Mouse (Mus musculus) E14TG2a.4 (cell line): ENCODE measurements at regions not wholly inside any gene's neighbourhood (a gene's known extent, or its start where the extent isn't known, plus 50 kb on each side); places are given as distances from the start of the nearest gene placed in this dataset.

ENCODE experiments used
- H3K27me3 ChIP-seq: 2 replicates; pipeline ENCODE4 v1.6.1; 2014; ENCODE audit warnings: low read length, control low read depth; ENCODE audit not compliant: insufficient read depth
- H3K36me3 ChIP-seq: 2 replicates; pipeline ENCODE4 v1.6.1; 2014; ENCODE audit warnings: low read length, control low read depth; ENCODE audit not compliant: insufficient read depth
- H3K4me1 ChIP-seq: replicated peaks from 2 replicates; pipeline ENCODE4 v1.6.1; 2014; ENCODE audit warnings: low read depth, low read length, control low read depth
- H3K4me3 ChIP-seq: replicated peaks from 2 replicates; pipeline ENCODE4 v1.5.1; 2014; ENCODE audit warnings: mild to moderate bottlenecking, low read length
- H3K9me3 ChIP-seq: 2 replicates; pipeline ENCODE4 v1.6.1; 2014; ENCODE audit warnings: low read length, control low read depth
- CTCF ChIP-seq: conservative IDR thresholded peaks from 2 replicates; pipeline ENCODE4 v1.5.1; 2014; ENCODE audit warnings: low read length
- NANOG ChIP-seq: IDR thresholded peaks from 2 replicates; pipeline ENCODE4 v1.6.1; 2014; ENCODE audit warnings: borderline replicate concordance, low read length, mixed read lengths
- POU5F1 ChIP-seq: IDR thresholded peaks from 2 replicates; pipeline ENCODE4 v1.6.1; 2014; ENCODE audit warnings: low read length, borderline replicate concordance

GRCm38 (mm10) chr1:183521569-183521968, 103.6 kb downstream of the Hhipl2 start:
- 0 out of 2 replicates have a peak, but pooled peaks cover 6% of the 10 kb centered on the region for H3K9me3 ChIP-seq
- no peak overlapping the region for H3K4me3 ChIP-seq
- H3K4me1 ChIP-seq, result no peaks in the 10 kb centered on the region
- H3K36me3 ChIP-seq, result no peaks in the 10 kb centered on the region
- H3K27me3 ChIP-seq, result no peaks in the 10 kb centered on the region
- TF ChIP-seq POU5F1 (no peak), CTCF (no peak), NANOG (no peak)

- no peaks in the 10 kb centered on the region for H3K9me3 ChIP-seq
- H3K4me1 ChIP-seq, result no peaks in the 10 kb centered on the region
- H3K36me3 ChIP-seq, result no peaks in the 10 kb centered on the region
- H3K27me3 ChIP-seq, result no peaks in the 10 kb centered on the region
- no peak overlapping the region for H3K4me3 ChIP-seq
- TF ChIP-seq POU5F1 (no peak), NANOG (no peak), CTCF (no peak)
Observed at GRCm38 (mm10) chr1:183533386-183533785, 115.4 kb downstream of the Hhipl2 start.

- H3K9me3 ChIP-seq, result peaks cover 35% of the 10 kb centered on the region
- no peaks in the 10 kb centered on the region; the same call in 1 of the 2 replicates for H3K27me3 ChIP-seq
- no peak for TF ChIP-seq CTCF
- TF ChIP-seq NANOG, result no peak
- TF ChIP-seq POU5F1, result no peak
- no peaks in the 10 kb centered on the region for H3K4me1 ChIP-seq
- no peak overlapping the region for H3K4me3 ChIP-seq
- H3K36me3 ChIP-seq, result no peaks in the 10 kb centered on the region
Observed at GRCm38 (mm10) chr1:183548752-183549387, 130.9 kb downstream of the Hhipl2 start.

GRCm38 (mm10) chr1:183552617-183553016, 134.6 kb downstream of the Hhipl2 start:
- no peak for TF ChIP-seq POU5F1
- TF ChIP-seq CTCF, result no peak
- TF ChIP-seq NANOG, result no peak
- no peaks in the 10 kb centered on the region for H3K27me3 ChIP-seq
- no peak overlapping the region for H3K4me3 ChIP-seq
- H3K4me1 ChIP-seq, result no peaks in the 10 kb centered on the region
- peaks cover 48% of the 10 kb centered on the region for H3K9me3 ChIP-seq
- no peaks in the 10 kb centered on the region for H3K36me3 ChIP-seq

GRCm38 (mm10) chr1:183553219-183553618, 135.2 kb downstream of the Hhipl2 start:
- no peaks in the 10 kb centered on the region for H3K4me1 ChIP-seq
- H3K36me3 ChIP-seq, result no peaks in the 10 kb centered on the region
- H3K27me3 ChIP-seq, result no peaks in the 10 kb centered on the region
- TF ChIP-seq POU5F1 (no peak), CTCF (no peak), NANOG (no peak)
- H3K4me3 ChIP-seq, result no peak overlapping the region
- peaks cover 50% of the 10 kb centered on the region for H3K9me3 ChIP-seq

- Histone ChIP-seq H3K27me3 (no peaks in the 10 kb centered on the region), H3K4me3 (no peak overlapping the region), H3K36me3 (no peaks in the 10 kb centered on the region), H3K4me1 (no peaks in the 10 kb centered on the region), H3K9me3 (peaks cover 48% of the 10 kb centered on the region)
- no peak for TF ChIP-seq CTCF
- TF ChIP-seq NANOG, result no peak
- TF ChIP-seq POU5F1, result no peak
Observed at GRCm38 (mm10) chr1:183562853-183563252, 144.8 kb downstream of the Hhipl2 start.

GRCm38 (mm10) chr1:183573621-183574585, 155.9 kb downstream of the Hhipl2 start:
- Histone ChIP-seq H3K4me3 (no peak overlapping the region), H3K9me3 (peaks cover 57% of the 10 kb centered on the region), H3K36me3 (no peaks in the 10 kb centered on the region), H3K4me1 (no peaks in the 10 kb centered on the region), H3K27me3 (no peaks in the 10 kb centered on the region)
- TF ChIP-seq NANOG, result no peak
- TF ChIP-seq POU5F1, result no peak
- no peak for TF ChIP-seq CTCF

GRCm38 (mm10) chr1:183584861-183585260, 166.8 kb downstream of the Hhipl2 start:
- Histone ChIP-seq H3K9me3 (peaks cover 46% of the 10 kb centered on the region), H3K36me3 (no peaks in the 10 kb centered on the region), H3K4me3 (no peak overlapping the region), H3K4me1 (no peaks in the 10 kb centered on the region), H3K27me3 (no peaks in the 10 kb centered on the region)
- TF ChIP-seq POU5F1, result no peak
- no peak for TF ChIP-seq CTCF
- TF ChIP-seq NANOG, result no peak
